Mouse (Mus musculus) hindbrain, embryonic 12.5 days (tissue): ENCODE data around the gene Aldh9a1. TPM values are rescaled to one million over a fixed set of nuclear protein-coding genes. Genes with fewer than 3 reads are reported as not detected.

ENCODE experiments used
- ATAC-seq: fragments of 200-750 bp; cut with Nextera tagmentation; 2 replicates; pipeline ENCODE4 v1.8.0; 2017; ENCODE audit warnings: moderate TSS enrichment; ENCODE audit not compliant: low FRiP score
- H3K27ac ChIP-seq: fragments of 300-500 bp; sonication (generic); 2 replicates; pipeline ENCODE4 v1.5.1; 2016; ENCODE audit warnings: mild to moderate bottlenecking
- H3K27me3 ChIP-seq: fragments of 300-500 bp; sonication (generic); 2 replicates; pipeline ENCODE4 v1.6.1; 2016; ENCODE audit warnings: mild to moderate bottlenecking
- H3K36me3 ChIP-seq: fragments of 300-500 bp; sonication (generic); 2 replicates; pipeline ENCODE4 v1.6.1; 2016; ENCODE audit warnings: mild to moderate bottlenecking
- H3K4me1 ChIP-seq: fragments of 300-500 bp; sonication (generic); 2 replicates; pipeline ENCODE4 v1.6.1; 2016
- H3K4me2 ChIP-seq: fragments of 300-500 bp; sonication (generic); replicated peaks from 2 replicates; pipeline ENCODE4 v1.6.1; 2016; ENCODE audit warnings: mild to moderate bottlenecking
- H3K4me3 ChIP-seq: fragments of 300-500 bp; sonication (generic); 2 replicates; pipeline ENCODE4 v1.5.1; 2016; ENCODE audit warnings: mild to moderate bottlenecking
- H3K9ac ChIP-seq: fragments of 300-500 bp; sonication (generic); 2 replicates; pipeline ENCODE4 v1.6.1; 2016; ENCODE audit warnings: mild to moderate bottlenecking, moderate library complexity
- H3K9me3 ChIP-seq: fragments of 300-500 bp; sonication (generic); replicated peaks from 2 replicates; pipeline ENCODE4 v1.6.1; 2016; ENCODE audit warnings: mild to moderate bottlenecking
- WGBS: fragments of 180-500 bp; shearing (Covaris S2); methylation state at CpG from one replicate; pipeline ENCODE4 v1.1.7; 2016; 5-methylcytosine and 5-hydroxymethylcytosine counted together
- polyA plus RNA-seq: library from polyadenylated mRNA; unstranded; fragments of >200 nt; fragmentation: Nextera tagmentation; extraction: Ambion mirVana; gene quantifications from 2 replicates; pipeline ENCODE4 v1.2.1, GENCODE M21; 2016

Aldh9a1 gene
- polyA plus RNA-seq, 1 experiment from 2014 or later = 39.3 TPM

DNA sequence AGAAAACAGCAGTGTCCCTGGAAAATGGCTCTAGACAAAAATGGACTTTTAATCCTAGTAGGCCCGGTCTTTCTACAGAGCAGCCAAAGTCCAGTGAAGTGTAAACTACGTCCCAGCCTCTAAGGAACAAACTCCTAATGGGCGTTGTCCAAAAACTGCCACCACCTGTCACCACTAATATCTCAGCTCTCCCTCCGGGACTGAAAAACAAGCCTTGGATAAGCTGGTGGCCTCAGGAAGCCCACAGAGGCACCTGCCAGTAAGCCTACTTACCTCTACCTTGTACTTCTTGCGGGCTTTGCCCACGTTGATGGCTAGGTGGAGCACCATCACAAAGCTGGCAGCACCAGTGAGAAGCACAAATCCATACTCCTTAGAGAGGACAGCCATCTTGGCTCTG lies 28.2 kb downstream of the Aldh9a1 start:
- 83% methylated on average over 6 of the region's 6 CpGs for WGBS
- Histone ChIP-seq H3K27me3 (no peaks in the 10 kb centered on the region), H3K27ac (no peak overlapping the region), H3K4me2 (no peak overlapping the region), H3K9ac (no peak overlapping the region), H3K36me3 (peaks cover 10% of the 10 kb centered on the region; the same call in 1 of the 2 replicates), H3K4me1 (peaks cover 9% of the 10 kb centered on the region; the same call in 1 of the 2 replicates), H3K9me3 (no peaks in the 10 kb centered on the region), H3K4me3 (no peak overlapping the region)
- ATAC-seq = no peak

GRCm38 (mm10) chr1:167379751-167380150 lies 30.0 kb downstream of the Aldh9a1 start:
- ATAC-seq = no peak
- Histone ChIP-seq H3K9ac (no peak overlapping the region), H3K27ac (no peak overlapping the region), H3K4me3 (no peak overlapping the region), H3K4me2 (no peak overlapping the region), H3K27me3 (no peaks in the 10 kb centered on the region), H3K36me3 (peaks cover 10% of the 10 kb centered on the region; the same call in 1 of the 2 replicates), H3K9me3 (no peaks in the 10 kb centered on the region), H3K4me1 (0 out of 2 replicates have a peak, but pooled peaks cover 5% of the 10 kb centered on the region)
- 62% methylated on average over 5 of the region's 5 CpGs for WGBS

GRCm38 (mm10) chr1:167380223-167380622 lies 30.4 kb downstream of the Aldh9a1 start:
- Histone ChIP-seq H3K36me3 (peaks cover 9% of the 10 kb centered on the region; the same call in 1 of the 2 replicates), H3K9ac (no peak overlapping the region), H3K4me3 (no peak overlapping the region), H3K4me1 (0 out of 2 replicates have a peak, but pooled peaks cover 4% of the 10 kb centered on the region), H3K4me2 (no peak overlapping the region), H3K27ac (no peak overlapping the region), H3K27me3 (no peaks in the 10 kb centered on the region), H3K9me3 (no peaks in the 10 kb centered on the region)
- ATAC-seq = no peak
- 94% methylated on average over 2 of the region's 2 CpGs for WGBS

DNA sequence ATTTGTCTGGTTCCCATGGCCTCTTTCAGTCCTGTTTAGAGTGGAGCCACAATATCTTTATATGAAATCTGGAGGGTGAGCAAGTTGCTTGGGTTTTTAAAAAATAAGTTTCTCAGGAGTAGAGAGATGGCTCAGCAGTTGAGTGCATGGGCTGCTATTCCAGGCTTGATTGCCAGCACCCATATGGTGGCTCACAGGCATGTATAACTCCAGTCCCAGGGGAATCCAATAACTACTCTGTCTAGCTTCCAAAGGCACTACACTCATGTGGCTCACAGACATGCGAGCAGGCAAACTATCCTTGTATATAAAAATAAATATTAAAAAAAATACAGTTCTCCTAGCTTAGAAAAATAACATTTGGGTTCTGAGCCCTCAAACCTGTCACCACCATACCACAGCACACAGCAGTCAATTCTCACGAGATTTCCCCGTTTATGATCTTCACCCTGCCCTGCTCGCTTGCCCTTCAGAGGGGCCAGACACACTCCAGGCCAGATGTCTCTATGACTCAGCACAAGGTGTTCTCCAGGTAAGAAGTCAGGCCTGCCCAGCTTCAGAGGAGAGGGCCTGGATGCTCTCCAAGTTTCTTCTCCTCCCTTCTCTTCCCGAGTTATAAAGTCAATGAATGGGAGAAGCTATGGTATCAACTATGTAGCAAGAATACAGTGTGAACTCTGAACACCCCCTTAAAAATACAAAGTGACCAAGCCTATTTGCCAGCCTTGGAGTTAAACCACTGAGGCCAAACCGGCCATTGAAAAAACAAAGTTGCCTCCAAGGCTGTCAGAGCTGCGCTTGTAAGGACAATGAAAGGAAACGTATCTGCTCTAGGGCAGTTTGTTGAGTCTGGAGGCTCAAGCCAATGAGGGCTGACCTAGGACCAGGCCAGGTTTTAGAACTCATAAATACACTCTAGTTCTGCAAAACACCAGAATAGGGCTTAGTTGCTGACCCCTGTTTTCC lies 31.5 kb downstream of the Aldh9a1 start:
- 79% methylated on average over 8 of the region's 8 CpGs for WGBS
- 0 out of 2 replicates have a peak, but pooled peaks cover 4% of the 10 kb centered on the region for H3K4me1 ChIP-seq
- H3K4me3 ChIP-seq = no peak overlapping the region
- H3K27me3 ChIP-seq = no peaks in the 10 kb centered on the region
- H3K9me3 ChIP-seq = no peaks in the 10 kb centered on the region
- no peak overlapping the region for H3K27ac ChIP-seq
- no peak for ATAC-seq
- no peak overlapping the region for H3K9ac ChIP-seq
- H3K4me2 ChIP-seq = no peak overlapping the region
- peaks cover 2% of the 10 kb centered on the region; the same call in 1 of the 2 replicates for H3K36me3 ChIP-seq

- H3K4me1 ChIP-seq = 0 out of 2 replicates have a peak, but pooled peaks cover 4% of the 10 kb centered on the region
- no peak overlapping the region for H3K9ac ChIP-seq
- no peak for ATAC-seq
- H3K4me3 ChIP-seq = no peak overlapping the region
- no peak overlapping the region for H3K27ac ChIP-seq
- H3K36me3 ChIP-seq = no peaks in the 10 kb centered on the region
- H3K9me3 ChIP-seq = no peaks in the 10 kb centered on the region
- 90% methylated on average over 7 of the region's 7 CpGs for WGBS
- H3K27me3 ChIP-seq = no peaks in the 10 kb centered on the region
- H3K4me2 ChIP-seq = no peak overlapping the region
Observed at GRCm38 (mm10) chr1:167382316-167382715, 32.5 kb downstream of the Aldh9a1 start.

- Histone ChIP-seq H3K4me3 (no peak overlapping the region), H3K9ac (no peak overlapping the region), H3K27ac (no peak overlapping the region), H3K4me1 (0 out of 2 replicates have a peak, but pooled peaks cover 4% of the 10 kb centered on the region), H3K4me2 (no peak overlapping the region), H3K36me3 (no peaks in the 10 kb centered on the region), H3K27me3 (no peaks in the 10 kb centered on the region), H3K9me3 (no peaks in the 10 kb centered on the region)
- no peak for ATAC-seq
- WGBS = 66% methylated on average over 5 of the region's 5 CpGs
Observed at GRCm38 (mm10) chr1:167382763-167383162, 33.0 kb downstream of the Aldh9a1 start.

GRCm38 (mm10) chr1:167383178-167383577 lies 33.4 kb downstream of the Aldh9a1 start:
- no peak for ATAC-seq
- Histone ChIP-seq H3K27me3 (no peaks in the 10 kb centered on the region), H3K36me3 (no peaks in the 10 kb centered on the region), H3K9ac (no peak overlapping the region), H3K9me3 (no peaks in the 10 kb centered on the region), H3K4me2 (no peak overlapping the region), H3K27ac (no peak overlapping the region), H3K4me3 (no peak overlapping the region), H3K4me1 (0 out of 2 replicates have a peak, but pooled peaks cover 4% of the 10 kb centered on the region)
- WGBS = 79% methylated on average over 5 of the region's 5 CpGs

DNA sequence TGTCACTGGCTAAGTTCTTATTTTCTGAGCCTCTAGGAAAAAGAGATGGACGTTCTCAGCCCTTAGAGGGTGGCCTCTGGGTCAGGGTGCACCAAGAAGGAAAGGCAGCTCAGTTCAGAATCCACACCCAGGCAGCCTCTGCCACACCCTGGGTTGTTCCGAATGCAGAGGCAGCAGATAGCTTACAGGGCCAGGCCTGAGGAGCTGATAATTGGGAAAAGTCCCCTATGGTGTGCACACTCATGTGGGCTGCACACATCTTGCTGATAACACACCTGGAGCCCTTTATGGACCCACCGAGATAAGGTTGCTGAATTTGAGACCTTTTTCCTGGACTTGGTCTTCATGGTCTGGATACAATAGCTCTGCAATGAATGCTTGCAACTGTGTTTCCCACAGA lies 34.4 kb downstream of the Aldh9a1 start:
- H3K4me2 ChIP-seq = no peak overlapping the region
- 0 out of 2 replicates have a peak, but pooled peaks cover 2% of the 10 kb centered on the region for H3K27me3 ChIP-seq
- no peak overlapping the region for H3K4me3 ChIP-seq
- no peaks in the 10 kb centered on the region for H3K9me3 ChIP-seq
- WGBS = 77% methylated on average over 3 of the region's 3 CpGs
- H3K9ac ChIP-seq = no peak overlapping the region
- ATAC-seq = no peak; the same call in 1 of the 2 replicates
- H3K4me1 ChIP-seq = 0 out of 2 replicates have a peak, but pooled peaks cover 4% of the 10 kb centered on the region
- no peaks in the 10 kb centered on the region for H3K36me3 ChIP-seq
- H3K27ac ChIP-seq = no peak overlapping the region

GRCm38 (mm10) chr1:167385211-167385610 lies 35.4 kb downstream of the Aldh9a1 start:
- 95% methylated on average over 2 of the region's 2 CpGs for WGBS
- H3K9ac ChIP-seq = no peak overlapping the region
- H3K4me3 ChIP-seq = no peak overlapping the region
- no peaks in the 10 kb centered on the region for H3K9me3 ChIP-seq
- no peak for ATAC-seq
- no peaks in the 10 kb centered on the region for H3K36me3 ChIP-seq
- 0 out of 2 replicates have a peak, but pooled peaks cover 2% of the 10 kb centered on the region for H3K27me3 ChIP-seq
- H3K27ac ChIP-seq = no peak overlapping the region
- H3K4me2 ChIP-seq = no peak overlapping the region
- H3K4me1 ChIP-seq = 0 out of 2 replicates have a peak, but pooled peaks cover 4% of the 10 kb centered on the region

GRCm38 (mm10) chr1:167385636-167386035 lies 35.8 kb downstream of the Aldh9a1 start:
- ATAC-seq = no peak
- Histone ChIP-seq H3K27me3 (0 out of 2 replicates have a peak, but pooled peaks cover 2% of the 10 kb centered on the region), H3K27ac (no peak overlapping the region), H3K4me3 (no peak overlapping the region), H3K36me3 (no peaks in the 10 kb centered on the region), H3K4me2 (no peak overlapping the region), H3K9ac (no peak overlapping the region), H3K9me3 (no peaks in the 10 kb centered on the region), H3K4me1 (0 out of 2 replicates have a peak, but pooled peaks cover 4% of the 10 kb centered on the region)
- WGBS = 83% methylated on average over 5 of the region's 5 CpGs

- Histone ChIP-seq H3K4me3 (no peak overlapping the region), H3K9ac (no peak overlapping the region), H3K36me3 (no peaks in the 10 kb centered on the region), H3K4me2 (no peak overlapping the region), H3K27ac (no peak overlapping the region), H3K9me3 (no peaks in the 10 kb centered on the region), H3K27me3 (0 out of 2 replicates have a peak, but pooled peaks cover 2% of the 10 kb centered on the region), H3K4me1 (0 out of 2 replicates have a peak, but pooled peaks cover 4% of the 10 kb centered on the region)
- 38% methylated on average over 1 of the region's 2 CpGs for WGBS
- ATAC-seq = no peak
Observed at GRCm38 (mm10) chr1:167386466-167386865, 36.7 kb downstream of the Aldh9a1 start.

DNA sequence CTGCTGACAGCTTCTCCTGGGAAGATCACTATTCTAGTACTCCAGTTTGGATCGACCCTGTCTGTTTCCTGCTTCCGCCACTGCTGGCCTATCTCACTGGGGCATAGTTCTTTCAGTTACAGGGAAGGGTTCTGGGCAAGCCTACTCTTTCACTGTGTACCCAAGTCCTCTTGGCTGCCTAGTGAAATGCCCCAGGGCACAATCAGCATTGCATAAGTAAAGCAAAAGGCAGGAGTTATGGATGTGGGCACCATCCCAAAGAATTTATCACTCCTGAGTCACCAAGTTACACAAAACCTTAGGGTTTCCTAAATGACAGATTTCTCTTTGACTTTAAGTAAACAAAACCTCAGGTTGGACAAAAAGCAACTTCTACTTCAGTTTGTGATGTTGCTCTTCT lies 37.5 kb downstream of the Aldh9a1 start:
- no peak overlapping the region for H3K4me3 ChIP-seq
- ATAC-seq = no peak
- H3K4me2 ChIP-seq = no peak overlapping the region
- H3K9me3 ChIP-seq = no peaks in the 10 kb centered on the region
- H3K36me3 ChIP-seq = no peaks in the 10 kb centered on the region
- WGBS = 79% methylated on average over 2 of the region's 2 CpGs
- H3K27me3 ChIP-seq = peaks cover 6% of the 10 kb centered on the region; the same call in 1 of the 2 replicates
- H3K4me1 ChIP-seq = 0 out of 2 replicates have a peak, but pooled peaks cover 4% of the 10 kb centered on the region
- H3K9ac ChIP-seq = no peak overlapping the region
- no peak overlapping the region for H3K27ac ChIP-seq
